Mouse (Mus musculus) MEL (cell line): ENCODE data around the gene Fam222b.

Experiments used
- BHLHE40 ChIP-seq: IDR thresholded peaks from 2 replicates; pipeline ENCODE4 v1.6.1; 2012; ENCODE audit warnings: low read depth, mild to moderate bottlenecking, inconsistent platforms, low read length, improper control_type of control experiment, borderline replicate concordance
- CTCF ChIP-seq, 3 experiments: IDR thresholded peaks in 2 of 3; conservative IDR thresholded peaks in 1 of 3; 2 replicates each; pipeline ENCODE4 v1.5.1; 2011 to 2012; ENCODE audit warnings: low read length in 3 of 3, low read depth in 2 of 3, mild to moderate bottlenecking in 2 of 3, improper control_type of control experiment in 1 of 3, inconsistent platforms in 1 of 3, mixed read lengths in 1 of 3, moderate library complexity in 1 of 3; ENCODE audit not compliant: control insufficient read depth in 1 of 3, insufficient read depth in 1 of 3, poor library complexity in 1 of 3, severe bottlenecking in 1 of 3
- ELF1 ChIP-seq: IDR thresholded peaks from 2 replicates; pipeline ENCODE4 v1.6.1; 2014; ENCODE audit warnings: low read depth, mild to moderate bottlenecking, inconsistent platforms, low read length, improper control_type of control experiment, moderate library complexity
- EP300 ChIP-seq, 2 experiments: IDR thresholded peaks; 2 replicates each; pipeline ENCODE4 v1.6.1; 2011; ENCODE audit warnings: improper control_type of control experiment in 2 of 2, low read length in 2 of 2, low read depth in 1 of 2, mild to moderate bottlenecking in 1 of 2
- GATA1 ChIP-seq: IDR thresholded peaks from 2 replicates; pipeline ENCODE4 v1.6.1; 2011; ENCODE audit warnings: low read depth, low read length, improper control_type of control experiment
- MAX ChIP-seq: IDR thresholded peaks from 2 replicates; pipeline ENCODE4 v1.6.1; 2011; ENCODE audit warnings: low read length, improper control_type of control experiment
- POLR2A ChIP-seq, 2 experiments: IDR thresholded peaks; 2 replicates each; pipeline ENCODE4 v1.6.1; 2011 to 2012; ENCODE audit warnings: low read length in 2 of 2, mild to moderate bottlenecking in 2 of 2, control low read depth in 1 of 2, improper control_type of control experiment in 1 of 2, low read depth in 1 of 2, moderate library complexity in 1 of 2; ENCODE audit not compliant: control insufficient read depth in 1 of 2, insufficient read depth in 1 of 2, poor library complexity in 1 of 2
- RAD21 ChIP-seq: IDR thresholded peaks from 2 replicates; pipeline ENCODE4 v1.6.1; 2011; ENCODE audit warnings: mild to moderate bottlenecking, low read depth, low read length, improper control_type of control experiment
- USF1 ChIP-seq: IDR thresholded peaks from 2 replicates; pipeline ENCODE4 v1.6.1; 2014; ENCODE audit warnings: low read depth, mild to moderate bottlenecking, inconsistent platforms, low read length, improper control_type of control experiment, moderate library complexity
- USF2 ChIP-seq, 2 experiments: IDR thresholded peaks; 2 replicates each; pipeline ENCODE4 v1.6.1; 2011 to 2012; ENCODE audit warnings: improper control_type of control experiment in 2 of 2, low read length in 2 of 2, borderline replicate concordance in 1 of 2, inconsistent platforms in 1 of 2, low read depth in 1 of 2, mild to moderate bottlenecking in 1 of 2; ENCODE audit not compliant: insufficient read depth in 1 of 2
- ZNF384 ChIP-seq: IDR thresholded peaks from 2 replicates; pipeline ENCODE4 v1.6.1; 2012; ENCODE audit warnings: low read depth, mild to moderate bottlenecking, inconsistent platforms, low read length, improper control_type of control experiment

DNA sequence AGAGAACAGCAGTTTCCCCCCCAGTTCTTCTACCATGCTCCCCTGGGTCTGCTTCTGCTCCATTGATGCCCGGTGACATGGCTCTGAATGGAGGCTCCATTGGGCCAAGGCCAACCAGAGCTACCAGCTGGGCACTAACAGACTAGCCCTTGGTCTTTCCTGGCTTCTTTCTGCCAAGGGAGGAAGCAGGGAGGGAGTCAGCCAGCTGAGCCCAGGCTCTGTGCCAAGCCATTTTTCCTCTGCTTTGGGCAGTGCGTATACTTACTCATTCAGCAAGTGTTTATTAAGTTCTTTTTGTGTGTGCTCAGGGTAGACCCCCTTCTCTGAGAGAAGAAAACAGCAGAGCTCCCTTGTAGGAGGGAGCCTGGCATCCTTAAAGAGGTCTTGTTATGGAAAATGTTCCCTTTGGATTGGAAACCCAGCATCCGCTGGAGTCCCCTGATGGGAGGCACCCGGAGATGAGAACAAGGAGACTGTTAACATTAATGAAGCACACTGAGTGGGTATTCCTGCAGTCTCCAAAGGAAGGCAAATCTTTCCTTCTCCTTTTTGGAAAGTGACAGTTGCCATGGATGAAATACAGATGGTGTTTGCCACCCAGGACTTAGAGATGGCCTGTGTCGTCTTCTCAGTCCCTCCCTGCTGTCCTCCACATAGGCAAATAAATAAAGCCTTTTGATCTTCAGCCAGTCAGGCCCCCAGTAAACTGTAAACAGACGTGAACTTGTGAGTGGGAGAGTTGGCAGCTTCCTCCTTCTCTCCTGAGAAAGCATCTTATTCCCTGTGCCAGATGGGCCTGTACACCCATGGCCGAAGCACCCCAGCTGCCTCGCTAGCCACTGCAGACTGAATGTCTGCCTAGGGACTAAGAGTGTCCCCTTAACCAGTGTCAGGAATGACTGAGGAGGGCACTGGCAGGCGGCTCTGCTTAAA lies 58.1 kb downstream of the Fam222b start:
- TF ChIP-seq ELF1 (no peak), GATA1 (no peak), CTCF (IDR thresholded peaks at IDR 0.05 in 2 of 3, conservative IDR thresholded peaks at IDR 0.05 in 1 of 3; ENCODE audit: control insufficient read depth in 1 of 3, insufficient read depth in 1 of 3, low read depth in 2 of 3, low read length in 3 of 3, poor library complexity in 1 of 3, severe bottlenecking in 1 of 3) (no peak), POLR2A (IDR thresholded peaks at IDR 0.05; ENCODE audit: control insufficient read depth in 1 of 2, insufficient read depth in 1 of 2, low read depth in 1 of 2, low read length in 2 of 2, poor library complexity in 1 of 2) (no peak), USF2 (IDR thresholded peaks at IDR 0.05; ENCODE audit: borderline replicate concordance in 1 of 2, insufficient read depth in 1 of 2, low read depth in 1 of 2, low read length in 2 of 2) (no peak), MAX (no peak), ZNF384 (no peak), EP300 (IDR thresholded peaks at IDR 0.05; ENCODE audit: low read depth in 1 of 2, low read length in 2 of 2) (no peak), BHLHE40 (no peak), RAD21 (no peak), USF1 (no peak)
